Mouse (Mus musculus) kidney, adult 9 months (tissue): ENCODE measurements around the gene Gm3250.
"Not testable (repeated sequence)": the region's sequence is repeated elsewhere in the genome, so short reads cannot be mapped to it uniquely, and the experiment has no call there.

Experiments used
- DNase-seq: peaks from one replicate; pipeline ENCODE4 v3.0.0; 2022

Gm3250 gene

GRCm38 (mm10) chr10:77750686-77751085 is 31.7 kb downstream of the Gm3250 start:
- not testable (repeated sequence) for DNase-seq

- not testable (repeated sequence) for DNase-seq
Observed at GRCm38 (mm10) chr10:77741924-77742688, 40.2 kb downstream of the Gm3250 start, which contains the start of gene Gm18596. Gene Gm18596, minus strand, starts transcription at chr10:77742638.

GRCm38 (mm10) chr10:77738929-77739328 is 43.4 kb downstream of the Gm3250 start:
- DNase-seq = no peak

DNA sequence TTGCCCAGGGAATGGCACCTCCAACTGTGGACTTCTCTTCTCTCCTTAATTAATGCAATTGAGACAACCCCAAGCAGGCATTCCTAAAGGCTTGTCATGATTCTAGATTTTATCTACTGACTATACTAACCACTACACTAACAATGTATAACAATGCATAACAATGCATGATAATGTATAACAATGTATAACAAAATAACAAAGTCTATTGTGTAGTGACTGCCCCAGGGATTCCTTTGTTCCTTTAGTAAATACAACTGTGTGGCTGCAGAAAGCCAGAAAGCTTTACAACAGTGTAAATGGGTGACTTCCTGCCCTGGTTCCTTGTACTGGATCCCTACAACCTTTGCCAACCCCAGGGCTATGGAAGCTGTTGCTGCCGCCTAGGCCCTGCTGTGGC is 46.4 kb downstream of the Gm3250 start:
- no peak for DNase-seq
